Mouse (Mus musculus): ENCODE measurements around the gene Dst.

The Dst gene

DNA sequence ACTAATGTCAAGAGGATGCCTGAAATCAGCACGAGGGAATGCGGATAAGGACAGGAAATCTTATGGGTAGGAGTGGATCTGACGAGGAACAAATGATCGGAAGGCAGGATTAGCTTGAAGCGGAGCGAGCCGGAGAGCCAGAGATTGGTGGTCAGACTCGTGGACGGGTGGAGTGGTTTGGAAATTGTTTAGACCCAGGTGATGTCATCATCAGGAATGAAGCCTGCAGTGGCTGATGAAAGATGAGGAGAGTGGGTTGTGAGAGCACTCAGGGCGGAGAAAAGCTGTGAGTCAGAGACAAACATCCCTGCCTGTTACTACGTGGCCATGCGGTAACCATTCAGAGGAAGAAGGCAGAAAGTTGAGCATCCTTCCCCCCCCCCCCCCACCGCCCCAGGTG, 81.6 kb downstream of the Dst start:
- no peak for DNase-seq

DNA sequence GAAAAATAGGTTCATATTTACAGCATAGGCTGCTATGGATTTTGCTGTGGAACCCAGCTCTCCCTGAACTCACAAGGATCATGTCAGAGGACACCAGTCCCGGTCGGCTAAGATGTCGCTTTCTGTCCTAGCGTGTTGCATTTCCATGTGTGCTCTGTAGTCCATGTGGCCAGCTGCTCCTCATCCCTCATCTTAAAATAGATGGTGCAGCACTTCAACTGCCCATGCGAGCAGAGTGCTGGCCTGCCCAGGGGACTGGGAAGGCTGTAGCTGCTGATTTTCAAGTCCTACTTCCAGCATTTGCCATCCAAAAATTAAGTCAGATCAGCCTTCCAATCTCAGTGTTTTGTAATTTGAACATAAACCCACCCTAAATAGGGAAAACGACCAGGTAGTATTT, 83.0 kb downstream of the Dst start:
- no peak for DNase-seq

DNA sequence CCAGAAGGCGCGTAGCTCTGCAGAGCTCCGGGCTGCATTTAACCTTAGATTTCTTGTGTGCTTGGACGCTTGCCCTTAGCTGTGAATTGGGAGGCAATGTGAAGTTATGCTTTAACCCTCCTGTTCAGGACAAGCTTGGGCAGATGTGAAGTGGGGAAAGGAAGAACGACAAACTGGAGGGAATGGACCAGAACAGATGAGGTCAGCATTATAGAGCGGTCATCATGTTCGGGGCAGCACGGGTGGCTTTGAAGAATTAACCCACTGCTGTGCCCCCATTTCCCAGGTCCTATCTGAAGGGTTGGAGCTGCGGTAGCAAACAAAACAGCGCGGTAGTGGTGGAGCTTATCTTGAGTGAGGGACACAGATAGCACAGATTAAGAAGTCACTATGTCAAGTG, 84.8 kb downstream of the Dst start:
- DNase-seq = no peak

DNA sequence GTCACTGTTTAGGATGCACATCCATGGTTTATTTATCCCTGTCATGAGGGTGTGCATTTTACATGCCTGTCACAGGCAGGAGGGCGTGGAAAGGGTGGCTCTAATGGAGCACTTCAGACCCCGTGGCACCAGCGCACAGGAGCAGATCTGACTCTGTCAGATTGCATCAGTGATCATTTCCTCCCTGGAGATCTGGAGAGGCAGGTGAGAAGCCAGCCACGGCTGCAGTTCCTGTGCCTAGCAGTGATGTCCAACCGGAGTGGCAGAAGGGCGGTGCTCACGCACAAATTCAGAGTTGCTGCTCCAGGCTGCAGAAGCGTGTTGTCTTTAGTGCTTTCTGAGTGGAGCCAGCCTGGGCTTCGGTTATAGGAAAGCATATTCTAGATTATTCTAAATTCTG, 86.2 kb downstream of the Dst start:
- no peak for DNase-seq

DNA sequence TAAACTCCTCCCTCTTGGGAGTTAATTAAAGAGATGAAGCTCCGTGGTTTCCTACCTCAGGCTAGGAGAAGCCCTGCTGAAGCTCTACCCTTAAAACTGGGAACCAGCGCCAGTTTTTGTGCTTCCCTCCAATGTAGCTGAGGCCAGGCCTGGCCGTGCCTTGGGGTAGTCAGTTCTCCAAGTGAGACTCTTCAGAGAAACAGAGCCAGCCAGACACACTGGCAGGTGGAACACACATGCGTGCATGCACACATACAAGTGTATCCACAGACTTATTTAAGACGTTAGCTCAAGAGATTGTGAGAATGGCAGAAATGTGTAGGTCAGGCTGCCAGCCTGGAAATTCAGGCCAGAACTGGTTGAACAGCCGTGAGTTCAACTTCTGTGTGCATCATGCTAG, 87.4 kb downstream of the Dst start:
- no peak for DNase-seq

DNA sequence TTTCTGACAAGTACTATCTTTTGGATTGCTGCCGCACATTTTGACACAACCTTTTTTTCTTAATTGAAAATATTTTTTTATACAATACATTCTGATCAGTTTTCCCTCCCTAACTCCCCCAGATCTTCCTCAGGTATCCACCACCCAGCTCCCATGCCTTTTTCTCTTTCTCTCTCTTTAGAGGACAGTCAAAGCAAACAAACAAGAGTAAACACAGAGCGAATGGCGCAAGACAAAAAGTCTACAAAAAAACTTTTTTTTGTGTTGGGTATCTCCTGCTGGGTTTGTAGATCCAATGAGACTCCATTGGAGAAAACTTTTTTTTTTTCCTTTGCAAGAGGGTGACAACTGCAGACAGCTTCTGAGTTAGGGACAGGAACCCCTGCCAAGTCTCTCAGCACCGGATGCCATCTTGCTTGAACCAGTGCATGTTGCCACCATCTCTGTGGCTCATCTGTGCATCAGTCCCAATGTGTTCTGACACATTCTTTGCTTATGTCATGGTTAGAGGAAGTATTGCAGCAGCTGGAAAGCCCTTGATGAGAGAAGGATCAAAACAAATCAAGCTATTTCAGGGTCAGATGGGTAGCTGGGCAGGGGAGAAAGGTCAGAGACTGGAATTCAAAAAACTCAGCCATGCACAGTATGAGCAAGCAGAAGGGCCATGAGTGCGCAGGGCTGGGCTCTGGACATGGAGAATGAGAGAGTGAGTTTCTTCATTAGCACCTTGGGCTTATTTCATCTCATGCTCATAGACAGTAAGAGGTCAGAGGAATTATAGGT, 88.3 kb downstream of the Dst start:
- no peak for DNase-seq

DNA sequence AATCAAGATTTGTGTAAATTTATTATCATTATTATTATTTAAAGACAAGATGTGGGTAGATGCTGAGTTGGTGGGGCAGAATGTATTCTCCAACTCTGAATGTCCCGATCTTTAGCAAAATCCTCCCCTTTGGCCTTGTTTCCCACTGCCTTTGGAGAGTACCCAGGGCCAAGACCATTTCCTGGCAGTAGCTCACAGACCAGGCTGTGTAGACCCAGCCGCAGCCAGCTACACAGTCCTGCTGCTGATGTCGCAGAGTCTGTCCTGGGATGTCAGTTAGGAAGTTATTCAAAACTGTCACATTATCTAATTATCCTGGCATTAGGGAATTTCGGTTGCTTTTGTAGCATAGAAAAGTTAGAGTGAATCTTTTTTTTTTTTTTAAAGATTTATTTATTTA, 94.3 kb downstream of the Dst start:
- no peak for DNase-seq

DNA sequence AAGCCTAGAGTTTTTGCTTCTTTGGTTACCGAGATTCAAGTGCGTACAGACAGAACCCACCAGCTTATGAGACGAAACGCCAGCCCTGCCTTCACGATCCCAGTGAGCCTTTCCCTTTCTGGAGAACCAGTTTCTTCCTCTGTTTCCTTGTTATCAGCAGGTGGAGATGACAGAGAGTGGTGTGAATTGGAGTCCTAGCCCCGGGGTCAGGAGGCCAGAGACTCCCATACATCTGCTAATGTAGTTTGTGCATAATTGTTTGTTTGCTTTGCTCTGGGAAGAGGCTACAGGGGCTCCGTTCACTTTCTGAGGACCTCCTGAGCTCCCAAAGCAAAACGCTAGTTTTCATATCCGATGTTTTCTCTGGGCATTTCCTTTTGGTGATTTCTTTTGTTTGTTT, 94.9 kb downstream of the Dst start:
- no peak for DNase-seq

DNA sequence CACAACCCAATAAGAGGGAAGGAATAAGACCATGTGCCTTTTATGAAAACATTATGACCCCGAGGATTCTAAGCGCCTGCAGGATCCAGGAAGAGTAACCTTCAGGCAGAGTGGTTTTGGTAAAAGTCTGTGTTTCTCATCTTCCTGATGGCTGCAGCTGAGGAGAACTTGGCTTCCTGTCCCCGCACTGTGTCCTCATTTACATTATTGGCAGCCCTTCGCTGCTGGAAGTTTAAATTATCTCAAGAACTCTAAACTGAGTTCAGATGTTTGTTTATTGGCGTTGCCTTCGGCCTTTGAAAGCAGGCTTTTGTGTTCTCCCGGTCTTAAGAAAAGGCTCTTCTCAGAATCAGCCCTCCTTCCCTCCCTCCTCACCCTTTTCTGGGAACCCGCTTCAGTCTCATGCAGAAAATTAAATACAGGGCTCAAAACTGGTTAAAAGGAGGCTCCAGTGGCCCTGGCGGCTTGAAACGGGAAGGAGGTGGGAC, 97.3 kb downstream of the Dst start:
- no peak for DNase-seq

DNA sequence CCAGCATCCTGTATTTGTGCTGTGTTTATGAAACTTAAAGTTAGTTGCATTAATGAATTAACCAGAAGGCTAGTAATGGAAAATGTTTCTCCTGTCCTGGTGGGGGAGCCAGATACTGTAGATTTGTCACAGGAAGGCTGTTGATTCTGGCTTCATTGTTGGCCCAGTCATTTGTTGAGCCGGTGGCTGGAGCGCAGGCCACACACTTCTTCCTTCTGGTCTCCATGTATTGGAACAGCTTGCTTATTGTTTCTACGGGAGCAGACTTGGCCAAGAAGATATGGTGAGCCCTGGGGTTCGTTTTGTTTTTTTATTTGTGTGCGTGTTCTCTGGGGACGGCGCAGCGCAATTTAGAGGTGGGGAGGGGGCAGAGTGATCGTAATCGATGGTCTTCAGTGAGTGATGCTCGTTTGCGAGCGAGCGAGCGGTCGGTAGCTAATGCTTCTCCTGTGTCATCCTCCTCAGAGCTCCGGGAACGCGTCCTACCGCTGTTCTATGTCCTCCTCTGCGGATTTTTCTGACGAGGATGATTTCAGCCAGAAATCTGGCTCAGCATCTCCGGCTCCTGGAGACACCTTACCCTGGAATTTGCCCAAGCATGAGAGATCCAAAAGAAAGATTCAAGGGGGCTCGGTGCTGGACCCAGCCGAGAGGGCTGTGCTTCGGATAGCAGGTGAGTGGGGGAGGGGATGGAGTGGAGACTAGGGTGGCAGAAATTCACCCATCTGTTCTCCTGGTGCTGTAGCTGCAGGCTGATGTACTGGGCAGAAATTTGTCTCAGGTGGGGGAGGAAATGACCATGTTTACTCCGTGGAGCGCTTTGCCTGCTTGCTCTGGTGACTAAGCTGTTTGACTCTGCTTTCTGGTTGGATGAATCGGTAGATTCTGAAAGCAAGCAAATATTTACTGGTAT, 98.0 kb downstream of the Dst start:
- DNase-seq = peak; percentile 66 to 77

DNA sequence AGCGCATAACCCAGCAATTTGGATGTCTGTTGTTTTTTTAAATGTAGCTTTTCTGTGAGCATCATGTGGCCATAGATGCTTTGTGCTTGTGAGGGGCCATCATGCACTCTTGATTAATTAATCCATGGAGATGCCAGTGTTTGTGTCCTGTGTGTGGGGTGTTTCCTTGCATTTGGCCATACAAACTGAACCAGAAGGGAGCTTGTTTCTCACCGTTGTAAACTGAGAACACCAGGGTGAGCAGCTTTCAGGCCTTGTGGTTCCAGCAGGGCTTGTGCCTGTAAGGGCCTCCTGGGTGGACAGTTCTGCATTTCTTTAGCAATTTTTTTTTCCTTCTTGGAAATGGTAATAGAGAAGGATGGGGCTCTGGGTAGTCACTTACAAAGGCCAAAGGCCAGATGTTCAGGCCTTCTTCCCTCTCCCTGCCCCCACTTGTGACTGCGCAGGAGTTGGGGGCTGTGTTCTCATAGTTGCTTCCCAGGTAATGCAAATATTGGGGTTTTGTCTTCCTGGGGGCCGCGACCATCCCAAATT, 98.9 kb downstream of the Dst start:
- no peak for DNase-seq

DNA sequence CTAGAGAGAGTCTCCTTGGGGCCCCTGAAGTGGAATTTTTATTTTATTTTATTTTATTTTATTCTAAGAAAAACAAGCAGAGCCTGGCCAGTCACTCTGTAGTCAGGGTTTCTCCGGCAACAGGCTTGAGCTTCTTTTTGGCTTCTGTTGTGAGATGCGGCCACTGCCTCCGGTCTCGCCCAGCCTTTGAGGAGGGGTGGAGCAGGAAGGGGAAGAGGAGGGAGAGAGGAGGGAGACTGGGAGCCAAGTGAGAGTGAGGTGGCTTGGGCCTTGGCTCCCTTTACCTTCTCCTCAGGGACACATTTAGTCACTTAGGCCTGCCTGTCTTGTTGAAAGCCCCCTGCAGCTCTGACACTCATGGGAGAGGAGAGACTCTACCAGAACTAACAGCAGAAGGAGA, 99.4 kb downstream of the Dst start:
- no peak for DNase-seq

DNA sequence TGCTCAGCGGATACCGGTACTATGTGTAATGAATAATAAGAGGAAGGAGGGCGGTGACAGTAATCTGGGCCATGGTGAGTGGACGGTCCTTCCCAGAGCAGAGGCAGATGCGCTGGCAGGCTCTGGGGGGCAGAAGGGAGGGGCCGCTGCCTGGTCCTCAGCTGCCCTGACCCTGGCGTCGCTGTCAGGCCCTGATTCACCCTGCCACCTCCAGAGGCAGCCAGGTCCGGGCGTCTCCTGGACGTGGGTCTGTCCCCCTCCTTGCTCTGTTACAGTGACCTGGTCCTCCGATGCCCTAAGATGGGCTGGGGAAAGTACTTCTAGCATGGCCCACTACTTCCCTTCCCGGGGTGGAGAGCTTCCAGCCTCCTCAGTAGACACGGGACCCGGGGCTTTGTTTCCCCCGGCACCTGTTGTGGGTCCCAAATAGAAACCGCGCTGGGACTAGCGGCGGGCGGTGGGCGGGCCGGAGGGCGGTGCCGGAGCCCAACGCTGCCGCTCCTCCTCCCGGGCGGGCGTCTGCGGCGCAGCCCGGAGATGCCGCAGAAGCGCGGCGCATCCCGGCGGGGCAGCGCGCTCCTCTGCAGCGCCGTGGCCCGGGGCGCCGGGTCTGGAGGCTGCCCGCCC, 103.1 kb downstream of the Dst start:
- peak; percentile 76 to 83 for DNase-seq

DNA sequence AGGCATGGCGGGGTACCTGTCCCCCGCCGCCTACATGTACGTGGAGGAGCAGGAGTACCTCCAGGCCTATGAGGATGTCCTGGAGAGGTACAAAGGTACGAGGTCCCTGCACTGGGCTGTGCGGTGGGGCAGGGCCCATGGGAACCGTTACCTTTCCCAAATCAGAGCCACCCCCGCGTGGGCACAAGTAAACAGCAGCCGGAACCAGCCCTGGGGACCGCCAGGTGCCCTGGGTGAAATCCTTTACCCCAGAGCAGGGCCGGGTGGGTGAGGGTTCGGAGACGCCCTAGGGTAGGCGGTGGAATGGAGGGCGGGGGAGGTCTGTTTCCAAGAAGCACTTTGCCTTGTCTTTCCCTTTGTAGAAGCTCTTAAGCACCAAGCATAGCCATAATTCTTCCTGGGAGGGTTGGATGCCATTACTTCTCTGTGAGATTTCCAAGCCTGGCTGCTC, 103.8 kb downstream of the Dst start:
- DNase-seq = peak; percentile 36 to 55

DNA sequence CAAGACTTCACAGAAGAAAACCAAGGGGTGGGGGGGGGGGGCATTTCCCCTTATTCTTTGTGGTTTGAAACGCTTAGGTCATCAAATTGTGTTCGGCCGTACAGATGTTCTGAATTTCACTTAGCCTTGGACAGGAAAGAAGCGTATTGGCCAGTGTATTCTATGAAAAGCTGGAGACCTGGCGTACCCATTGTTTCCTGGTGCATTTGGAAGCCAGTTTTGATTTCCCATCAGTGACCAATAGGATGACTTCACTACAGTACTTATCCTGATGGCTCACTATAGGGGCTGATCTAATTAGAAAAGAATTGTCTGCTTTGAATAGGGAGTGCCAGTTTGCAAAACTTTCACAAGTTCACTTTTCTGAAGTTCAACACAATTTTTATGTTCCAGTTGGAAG, 105.5 kb downstream of the Dst start:
- no peak for DNase-seq

DNA sequence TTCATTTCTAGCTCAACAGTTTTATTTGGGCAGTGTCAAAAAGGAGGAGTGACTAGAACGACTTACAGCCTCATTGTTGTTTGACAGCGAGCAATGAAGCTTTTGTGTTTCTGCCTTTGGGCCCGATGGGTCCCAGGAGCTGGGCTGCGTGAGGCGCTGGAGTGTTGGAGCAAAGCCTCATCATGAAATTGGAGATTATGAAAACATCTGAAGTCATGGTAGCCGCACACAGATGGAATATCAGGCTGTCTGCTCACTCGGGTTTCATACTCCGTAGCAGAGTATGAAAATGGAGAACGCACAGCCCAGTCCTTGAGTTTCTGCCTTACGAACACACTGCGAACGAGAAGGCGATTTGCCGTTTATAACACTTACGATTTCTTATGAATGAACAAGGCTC, 108.8 kb downstream of the Dst start:
- no peak for DNase-seq

DNA sequence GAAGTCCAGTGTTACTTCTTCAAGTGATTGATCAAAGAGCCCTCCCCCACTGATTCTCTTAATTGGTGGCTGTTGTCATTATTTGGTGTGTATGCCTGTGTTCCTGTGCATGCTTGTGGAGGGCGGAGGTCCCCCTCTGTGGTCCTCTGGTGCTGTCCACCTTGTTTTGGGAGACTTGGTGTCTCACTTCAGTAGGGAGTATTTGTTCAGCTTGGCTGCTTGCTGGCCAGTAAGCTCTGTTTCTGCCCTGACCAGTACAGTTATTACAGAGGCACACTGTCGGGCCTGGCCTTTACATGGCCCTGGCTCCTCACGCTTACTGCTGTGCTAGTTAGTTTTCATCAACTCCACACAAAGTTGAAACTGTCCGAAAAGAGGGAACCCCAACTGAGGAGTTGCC, 109.3 kb downstream of the Dst start:
- DNase-seq = no peak

DNA sequence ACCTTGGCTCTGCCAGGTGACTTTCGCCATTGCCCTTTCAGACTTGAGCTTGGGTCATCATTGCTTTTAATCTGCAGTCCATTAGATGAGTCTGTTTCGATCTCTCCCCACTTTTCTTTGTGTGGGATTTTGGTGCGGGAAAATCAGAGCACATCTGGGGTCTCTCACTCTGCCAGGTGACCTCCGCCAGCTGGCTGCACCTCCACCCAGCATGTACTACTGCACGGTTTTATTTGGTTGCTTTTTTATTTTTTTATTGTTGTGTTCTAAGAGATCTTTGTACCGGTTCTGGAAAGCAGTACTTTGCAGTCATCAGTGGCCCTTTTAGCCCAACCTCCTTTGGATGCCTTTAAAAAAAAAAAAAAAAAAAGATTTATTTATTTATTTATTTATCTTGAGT, 112.6 kb downstream of the Dst start:
- DNase-seq = no peak

DNA sequence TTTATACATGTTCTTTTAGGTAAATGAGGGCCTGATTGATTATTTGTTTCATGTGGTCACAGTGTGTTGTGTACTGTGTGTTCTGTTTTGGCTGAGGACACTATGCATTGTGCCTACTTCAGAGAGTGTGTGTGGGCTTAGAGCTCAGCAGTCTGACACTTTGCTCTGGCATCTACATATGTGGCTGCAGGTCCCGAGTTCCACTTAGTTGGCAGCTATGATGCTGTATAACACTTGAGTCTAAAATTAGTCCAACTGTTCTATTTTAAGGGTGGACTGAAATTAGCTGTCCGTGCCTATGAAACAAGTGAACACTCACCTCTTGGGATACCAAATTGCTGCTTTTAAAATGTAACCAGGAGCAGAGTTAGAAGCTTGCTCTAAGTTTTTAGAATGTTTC, 113.5 kb downstream of the Dst start:
- no peak for DNase-seq

DNA sequence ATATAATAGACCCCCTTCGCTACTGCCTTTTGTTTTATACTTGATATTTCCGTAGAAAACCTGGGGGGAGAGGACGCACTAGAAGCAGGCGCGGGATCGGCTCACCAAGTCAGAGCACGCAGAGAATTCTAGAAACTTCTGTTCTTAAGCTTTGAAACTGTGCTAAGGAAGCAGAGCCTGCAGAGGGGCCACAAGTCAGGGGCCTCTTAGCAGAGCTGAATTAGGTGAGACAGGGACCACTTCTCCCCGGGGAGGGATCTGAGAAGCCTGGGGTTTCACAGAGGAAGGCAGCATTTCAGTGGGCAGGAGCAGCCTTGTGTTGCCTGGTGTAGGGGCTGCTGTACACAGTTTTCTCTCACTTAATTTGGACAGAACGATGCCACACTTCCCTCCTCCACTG, 115.1 kb downstream of the Dst start:
- no peak for DNase-seq

DNA sequence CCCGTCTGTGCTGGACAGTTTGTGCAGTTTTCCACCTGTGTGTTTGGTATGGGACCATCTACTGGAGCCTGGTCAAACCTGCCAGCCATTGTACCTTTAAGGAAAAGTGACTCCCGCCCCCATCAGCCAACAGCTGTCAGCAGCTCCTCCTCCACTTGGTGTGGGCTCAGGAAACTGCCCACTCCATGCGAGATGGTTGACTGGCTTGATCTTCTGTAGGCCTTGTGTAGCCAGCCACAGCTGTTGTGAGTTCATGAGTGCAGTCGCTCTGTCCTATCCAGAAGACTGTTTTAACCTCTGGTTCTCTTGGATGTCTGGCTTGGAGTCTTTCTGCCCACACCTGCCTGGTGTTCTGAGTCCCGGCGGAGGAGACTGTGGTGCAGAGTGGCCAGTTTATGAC, 117.9 kb downstream of the Dst start:
- DNase-seq = peak in 1 of 2 experiments; percentile 48

DNA sequence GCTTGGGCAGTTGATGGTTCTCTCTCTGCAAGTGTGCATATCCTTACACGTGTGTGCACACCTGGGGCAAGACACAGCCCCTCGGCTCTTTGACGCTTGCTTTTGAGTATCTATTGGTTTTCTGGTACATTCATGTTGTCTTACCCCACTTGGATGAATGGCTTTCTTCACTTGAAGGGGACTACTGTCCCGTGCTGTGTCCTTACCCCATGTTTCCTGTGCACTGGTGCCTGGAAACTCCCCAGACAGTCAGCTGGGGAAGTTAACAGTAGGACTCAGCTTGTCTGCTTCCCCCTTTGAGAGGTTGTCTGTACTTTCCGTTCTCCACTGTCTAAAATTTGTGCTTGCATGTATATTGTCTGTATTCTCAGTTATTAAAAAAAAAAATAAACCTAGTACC, 120.7 kb downstream of the Dst start:
- DNase-seq = no peak

DNA sequence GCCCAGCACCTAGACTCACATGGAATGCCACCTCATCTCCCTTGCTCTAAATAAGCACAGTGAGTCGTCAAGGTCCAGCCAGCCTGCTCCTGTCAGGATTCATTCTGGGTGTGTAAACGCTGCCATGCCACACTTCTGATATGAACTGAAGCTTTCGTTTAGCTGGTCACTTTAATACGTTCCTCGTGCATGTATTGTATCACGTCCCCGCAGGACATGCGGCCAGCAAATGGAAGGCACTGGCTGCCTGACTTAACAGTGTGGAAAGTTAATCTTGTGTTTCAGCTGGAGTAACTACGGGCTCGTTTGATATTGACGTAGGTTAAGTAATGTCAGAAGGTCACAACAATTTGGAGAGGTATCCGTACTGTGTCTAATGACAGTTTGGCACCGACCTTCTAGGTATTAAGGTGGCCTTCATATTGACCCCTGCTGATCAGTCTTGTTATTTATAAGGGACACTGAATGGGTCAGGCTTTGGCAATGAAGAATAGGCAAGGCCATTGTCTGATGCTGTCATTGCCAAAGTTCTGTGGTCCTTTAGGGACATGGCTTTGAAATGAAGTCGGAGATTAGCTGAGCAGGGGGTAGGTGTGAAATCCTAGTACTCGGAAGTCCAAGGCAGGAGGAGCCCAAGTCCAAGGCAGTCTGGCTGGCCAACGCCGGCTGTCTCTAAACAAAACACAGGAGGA, 122.5 kb downstream of the Dst start:
- DNase-seq = no peak
